Mouse (Mus musculus): ENCODE data around the gene Vmn1r235. TPM values are rescaled to one million over a fixed set of nuclear protein-coding genes. Genes with fewer than 3 reads are reported as not detected.
"Not testable (repeated sequence)": the region's sequence is repeated elsewhere in the genome, so short reads cannot be mapped to it uniquely, and the experiment has no call there.

The Vmn1r235 gene
- not detected for total RNA-seq (2018; cell fraction: chromatin; rRNA removed)
- not detected for total RNA-seq (2018; cell fraction: cytosol; rRNA removed)
- total RNA-seq (2018; cell fraction: nucleus; rRNA removed), result not detected
- not detected in 3 replicates for polyA plus RNA-seq (2018)

GRCm38 (mm10) chr17:21256111-21256510, at the start of gene Vmn1r235:
Vmn1r235 (plus strand) TSS chr17:21256411.
- H3K36me3 ChIP-seq (ENCODE audit: inconsistent target), result no peaks in the 10 kb centered on the region
- H3K27ac ChIP-seq, result no peak within 1 kb of the TSS
- H3K79me2 ChIP-seq (ENCODE audit: inconsistent target), result no peaks in the 10 kb centered on the region
- H3K4me3 ChIP-seq (ENCODE audit: inconsistent target), result no peak within 1 kb of the TSS

- WGBS (ENCODE audit: missing documents), result 69% methylated on average over 1 of the region's 1 CpGs
- H3K27ac ChIP-seq; H3K4me3 ChIP-seq (ENCODE audit: inconsistent target); H3K79me2 ChIP-seq (ENCODE audit: inconsistent target); H3K36me3 ChIP-seq (ENCODE audit: inconsistent target): not testable (repeated sequence)
Observed at GRCm38 (mm10) chr17:21211081-21211480, 45.1 kb upstream of the Vmn1r235 start.

GRCm38 (mm10) chr17:21225787-21226186, 30.4 kb upstream of the Vmn1r235 start, which contains the start of gene Vmn1r234:
Vmn1r234 (plus strand) TSS chr17:21226087.
- H3K27ac ChIP-seq, result no peak within 1 kb of the TSS
- WGBS (ENCODE audit: missing documents), result 17% methylated on average over 1 of the region's 1 CpGs
- H3K4me3 ChIP-seq (ENCODE audit: inconsistent target), result no peak within 1 kb of the TSS
- no peaks in the 10 kb centered on the region for H3K79me2 ChIP-seq (ENCODE audit: inconsistent target)
- no peaks in the 10 kb centered on the region for H3K36me3 ChIP-seq (ENCODE audit: inconsistent target)

- no peak overlapping the region for H3K4me3 ChIP-seq (ENCODE audit: inconsistent target)
- H3K79me2 ChIP-seq (ENCODE audit: inconsistent target), result no peaks in the 10 kb centered on the region
- 37% methylated on average over 9 of the region's 9 CpGs for WGBS (ENCODE audit: missing documents)
- H3K27ac ChIP-seq, result no peak overlapping the region
- no peaks in the 10 kb centered on the region for H3K36me3 ChIP-seq (ENCODE audit: inconsistent target)
Observed at GRCm38 (mm10) chr17:21231654-21232053, 24.6 kb upstream of the Vmn1r235 start.

GRCm38 (mm10) chr17:21272103-21272502, 15.9 kb downstream of the Vmn1r235 start:
- Histone ChIP-seq H3K4me3 (ENCODE audit: inconsistent target) (no peak overlapping the region), H3K79me2 (ENCODE audit: inconsistent target) (no peaks in the 10 kb centered on the region), H3K27ac (no peak overlapping the region), H3K36me3 (ENCODE audit: inconsistent target) (no peaks in the 10 kb centered on the region)
- WGBS (ENCODE audit: missing documents), result 23% methylated on average over 4 of the region's 4 CpGs

- no peaks in the 10 kb centered on the region for H3K36me3 ChIP-seq (ENCODE audit: inconsistent target)
- no peaks in the 10 kb centered on the region for H3K79me2 ChIP-seq (ENCODE audit: inconsistent target)
- H3K27ac ChIP-seq, result no peak within 1 kb of the TSS
- H3K4me3 ChIP-seq (ENCODE audit: inconsistent target), result no peak within 1 kb of the TSS
- WGBS (ENCODE audit: missing documents), result 82% methylated on average over 3 of the region's 3 CpGs
Observed at GRCm38 (mm10) chr17:21282642-21283041, 26.4 kb downstream of the Vmn1r235 start, which contains the start of gene Vmn1r236. Vmn1r236 (plus strand) TSS chr17:21282942.

GRCm38 (mm10) chr17:21284395-21284794, 28.2 kb downstream of the Vmn1r235 start:
- no peaks in the 10 kb centered on the region for H3K79me2 ChIP-seq (ENCODE audit: inconsistent target)
- no peaks in the 10 kb centered on the region for H3K36me3 ChIP-seq (ENCODE audit: inconsistent target)
- no peak overlapping the region for H3K27ac ChIP-seq
- H3K4me3 ChIP-seq (ENCODE audit: inconsistent target), result no peak overlapping the region

- no peaks in the 10 kb centered on the region for H3K36me3 ChIP-seq (ENCODE audit: inconsistent target)
- H3K27ac ChIP-seq, result no peak overlapping the region
- no peak overlapping the region for H3K4me3 ChIP-seq (ENCODE audit: inconsistent target)
- H3K79me2 ChIP-seq (ENCODE audit: inconsistent target), result no peaks in the 10 kb centered on the region
Observed at GRCm38 (mm10) chr17:21289695-21290094, 33.5 kb downstream of the Vmn1r235 start.

- no peak within 1 kb of the TSS for H3K4me3 ChIP-seq (ENCODE audit: inconsistent target)
- no peaks in the 10 kb centered on the region for H3K36me3 ChIP-seq (ENCODE audit: inconsistent target)
- no peak within 1 kb of the TSS for H3K27ac ChIP-seq
- no peaks in the 10 kb centered on the region for H3K79me2 ChIP-seq (ENCODE audit: inconsistent target)
Observed at GRCm38 (mm10) chr17:21311565-21311964, 55.4 kb downstream of the Vmn1r235 start, which contains the start of gene Vmn1r237. Vmn1r237 (plus strand) TSS chr17:21311865.

Other genes with a start within 250 kb of the Vmn1r235 start
- gene Zfp160, start 247.5 kb upstream of the Vmn1r235 start, polyA plus RNA-seq (2018), result 10.6 to 13.8 TPM (median 12.7 TPM) in 3 replicates
- gene Vmn1r234, start 30.3 kb upstream of the Vmn1r235 start, polyA plus RNA-seq (2018), result not detected in 3 replicates
- not detected in 3 replicates for gene Vmn1r236, start 26.5 kb downstream of the Vmn1r235 start, polyA plus RNA-seq (2018)
- gene Vmn1r237, start 55.5 kb downstream of the Vmn1r235 start, polyA plus RNA-seq (2018), result not detected in 3 replicates
- 3.9 to 6.9 TPM (median 4.9 TPM) in 3 replicates for gene Zfp677, start 127.3 kb downstream of the Vmn1r235 start, polyA plus RNA-seq (2018)
- 2.9 to 5.2 TPM (median 4.6 TPM) in 3 replicates for gene Zfp54, start 166.8 kb downstream of the Vmn1r235 start, polyA plus RNA-seq (2018)
- 5.0 to 11.8 TPM (median 7.5 TPM) in 3 replicates for gene Zfp51, start 194.0 kb downstream of the Vmn1r235 start, polyA plus RNA-seq (2018)
- 5.6 to 11.7 TPM (median 10.3 TPM) in 3 replicates for gene Zfp53, start 232.6 kb downstream of the Vmn1r235 start, polyA plus RNA-seq (2018)